27 mouse cellular contexts compared by ENCODE assay signal in genomic region chr8:106764529-106764928, GRCm38 (mm10).
DNase-seq lines count a peak whose midpoint lies in the region; ATAC-seq and TF ChIP-seq lines count a peak whose summit lies in the region.
"Had no signal": no experiment of that assay in that cellular context is flagged by ENCODE, and none has a peak within 500 bp of the region (broad histone marks: within the 10 kb centered on the region; RNA-seq: fewer than 3 reads in every experiment).

No protein-coding gene starts in this region.

- no peaks in the 10 kb centered on the region for H3K9me3 ChIP-seq in kidney, embryonic 15.5 days (replicated peaks)
- H3K9me3 ChIP-seq in ES-Bruce4 (replicated peaks; ENCODE audit: control insufficient read depth, insufficient read depth, low read length, poor library complexity, severe bottlenecking) = no peaks in the 10 kb centered on the region
- H3K9me3 ChIP-seq: embryonic facial prominence, embryonic 10.5 days; embryonic facial prominence, embryonic 13.5 days; forebrain, embryonic 12.5 days; forebrain, embryonic 15.5 days; G1E; heart, embryonic 10.5 days; heart, embryonic 13.5 days had no signal

- no peak overlapping the region for H3K9ac ChIP-seq in kidney, embryonic 15.5 days
- H3K9ac ChIP-seq in ES-Bruce4 (ENCODE audit: low read depth, poor library complexity, severe bottlenecking) = no peak overlapping the region
- H3K9ac ChIP-seq: embryonic facial prominence, embryonic 13.5 days; forebrain, embryonic 12.5 days; forebrain, embryonic 15.5 days; heart, embryonic 13.5 days; hindbrain, embryonic 14.5 days had no signal

- no peak for TF ChIP-seq CTCF in ES-Bruce4 (IDR thresholded peaks at IDR 0.05; ENCODE audit: low read depth, low read length)

- no peaks in the 10 kb centered on the region for H3K27me3 ChIP-seq in kidney, embryonic 15.5 days
- H3K27me3 ChIP-seq in ES-Bruce4 (ENCODE audit: control insufficient read depth, insufficient read depth, low read length, poor library complexity, severe bottlenecking) = no peaks in the 10 kb centered on the region
- H3K27me3 ChIP-seq: embryonic facial prominence, embryonic 13.5 days; forebrain, embryonic 12.5 days; forebrain, embryonic 15.5 days; heart, embryonic 13.5 days; Patski had no signal

- no peak for TF ChIP-seq POLR2A in ES-Bruce4 (IDR thresholded peaks at IDR 0.05; ENCODE audit: insufficient read depth, low read length)

- no peak overlapping the region for H3K4me3 ChIP-seq in kidney, embryonic 15.5 days (replicated peaks)
- H3K4me3 ChIP-seq in ES-Bruce4 (ENCODE audit: low read depth, low read length) = no peak overlapping the region
- H3K4me3 ChIP-seq: embryonic facial prominence, embryonic 10.5 days; embryonic facial prominence, embryonic 13.5 days; erythroblast, embryonic 14.5 days; forebrain, embryonic 12.5 days; forebrain, embryonic 15.5 days; heart, embryonic 10.5 days; heart, embryonic 13.5 days had no signal

- TF ChIP-seq EP300 in ES-Bruce4 (IDR thresholded peaks at IDR 0.05; ENCODE audit: insufficient read depth, low read depth, low read length) = 0 out of 2 replicates have a peak, but pooled peaks have one; percentile 25

- H3K27ac ChIP-seq in kidney, embryonic 15.5 days = no peak overlapping the region
- H3K27ac ChIP-seq in ES-Bruce4 (ENCODE audit: insufficient read depth, low read length) = no peak overlapping the region
- H3K27ac ChIP-seq: embryonic facial prominence, embryonic 10.5 days; embryonic facial prominence, embryonic 13.5 days; forebrain, embryonic 12.5 days; forebrain, embryonic 15.5 days; heart, embryonic 10.5 days; heart, embryonic 13.5 days; hindbrain, embryonic 14.5 days had no signal

- no peaks in the 10 kb centered on the region for H3K36me3 ChIP-seq in kidney, embryonic 15.5 days
- H3K36me3 ChIP-seq in ES-Bruce4 (ENCODE audit: control insufficient read depth, insufficient read depth, low read length, poor library complexity, severe bottlenecking) = no peaks in the 10 kb centered on the region
- H3K36me3 ChIP-seq: embryonic facial prominence, embryonic 10.5 days; embryonic facial prominence, embryonic 13.5 days; forebrain, embryonic 12.5 days; forebrain, embryonic 15.5 days; heart, embryonic 13.5 days had no signal

- no peak overlapping the region for H3K4me2 ChIP-seq in kidney, embryonic 15.5 days
- H3K4me2 ChIP-seq: embryonic facial prominence, embryonic 13.5 days; forebrain, embryonic 12.5 days; forebrain, embryonic 15.5 days; heart, embryonic 13.5 days; hindbrain, embryonic 14.5 days had no signal

- peak; percentile 17 for DNase-seq in cerebellum, adult 9-11 months
- no peak for DNase-seq in cerebellum, postnatal 4 days (ENCODE audit: low spot score in 2 of 2)
- DNase-seq in kidney, adult 9 months = no peak
- DNase-seq in ES-CJ7 (ENCODE audit: low read depth, low spot score) = peak; percentile 62
- DNase-seq in left cerebral cortex, adult 8-10 months (ENCODE audit: low spot score in 2 of 2) = no peak
- DNase-seq: adrenal gland, adult 2 months; adrenal gland, postnatal 14 days; embryo, embryonic 11 days; gastrocnemius, postnatal 25 days; heart, adult 18-20 months; heart, postnatal 14 days; heart, postnatal 4 days; kidney, adult 2 months had no signal

- H3K4me1 ChIP-seq in kidney, embryonic 15.5 days = peaks cover 20% of the 10 kb centered on the region
- no peaks in the 10 kb centered on the region for H3K4me1 ChIP-seq in ES-Bruce4 (ENCODE audit: control insufficient read depth, insufficient read depth, low read length)
- H3K4me1 ChIP-seq: heart, embryonic 10.5 days had no signal

- 78% methylated on average over 1 of the region's 1 CpGs for WGBS in kidney, embryonic 15.5 days

- peak; percentile 46; the same call in 1 of the 2 replicates for ATAC-seq in kidney, embryonic 15.5 days (replicated peaks; ENCODE audit: low FRiP score)
- ATAC-seq: CD4-positive, CD25-positive, alpha-beta regulatory T cell, adult 4 months; forebrain, embryonic 15.5 days; intestine, postnatal 0 days; Patski had no signal

Comparison
In these comparisons a context has a peak if more than half of its experiments do, and no peak if none do; other contexts are left out.
1. DNase-seq: peak in cerebellum, adult 9-11 months (single experiment) and ES-CJ7 (single experiment); none in cerebellum, postnatal 4 days (0 of 2), kidney, adult 9 months (single experiment) and left cerebral cortex, adult 8-10 months (0 of 2).